Mouse (Mus musculus) CH12F3 (cell line): ENCODE data around the gene Nars2.

Experiments used
- in situ Hi-C: fragments of 300-500 bp; cut with MboI; formaldehyde crosslinking; loops from 2 replicates; pipeline ENCODE4 v1.14.3; 2020; ENCODE audit warnings: low sequenced_read_pairs

The Nars2 gene

GRCm38 (mm10) chr7:97042981-97043380 lies 91.7 kb downstream of the Nars2 start:
- in situ Hi-C loops = no loop called here

- in situ Hi-C loops = no loop called here
These were observed 109.7 kb downstream of the Nars2 start for GRCm38 (mm10) chr7:97060966-97061365.

- in situ Hi-C loops = no loop called here
These were observed 120.2 kb downstream of the Nars2 start for GRCm38 (mm10) chr7:97071512-97071911.

- in situ Hi-C loops = no loop called here
These were observed 120.8 kb downstream of the Nars2 start for GRCm38 (mm10) chr7:97072061-97072460.

GRCm38 (mm10) chr7:97074974-97075373 lies 123.7 kb downstream of the Nars2 start:
- in situ Hi-C loops = no loop called here

GRCm38 (mm10) chr7:97076977-97077376 lies 125.7 kb downstream of the Nars2 start:
- in situ Hi-C loops = no loop called here

- in situ Hi-C loops = no loop called here
These were observed 127.4 kb downstream of the Nars2 start for GRCm38 (mm10) chr7:97078685-97079084.

GRCm38 (mm10) chr7:97079145-97079544 lies 127.8 kb downstream of the Nars2 start:
- in situ Hi-C loops = no loop called here

GRCm38 (mm10) chr7:97079651-97080365 lies 128.5 kb downstream of the Nars2 start:
- in situ Hi-C loops = no loop called here

GRCm38 (mm10) chr7:97080621-97081241 lies 129.4 kb downstream of the Nars2 start:
- in situ Hi-C loops = no loop called here

GRCm38 (mm10) chr7:97081242-97081958 lies 130.1 kb downstream of the Nars2 start, which contains the start of gene Gab2:
Gene Gab2 (plus strand): TSS chr7:97081586.
- in situ Hi-C loops = no loop called here

GRCm38 (mm10) chr7:97081959-97082218 lies 130.6 kb downstream of the Nars2 start:
- in situ Hi-C loops = no loop called here

- in situ Hi-C loops = no loop called here
These were observed 131.2 kb downstream of the Nars2 start for GRCm38 (mm10) chr7:97082219-97083101.

- in situ Hi-C loops = no loop called here
These were observed 132.3 kb downstream of the Nars2 start for GRCm38 (mm10) chr7:97083579-97083978.

- in situ Hi-C loops = no loop called here
These were observed 132.9 kb downstream of the Nars2 start for GRCm38 (mm10) chr7:97084181-97084580.

GRCm38 (mm10) chr7:97085291-97085690 lies 134.0 kb downstream of the Nars2 start:
- in situ Hi-C loops = no loop called here

- in situ Hi-C loops = no loop called here
These were observed 142.9 kb downstream of the Nars2 start for GRCm38 (mm10) chr7:97094241-97094640.

- in situ Hi-C loops = no loop called here
These were observed 156.8 kb downstream of the Nars2 start for GRCm38 (mm10) chr7:97108119-97108518.
